Mouse (Mus musculus) sigmoid colon, adult 10 weeks (tissue): Measurements from ENCODE around the gene Smarcd1. TPM values are rescaled to one million over a fixed set of nuclear protein-coding genes. Genes with fewer than 3 reads are reported as not detected.

Source experiments
- polyA plus RNA-seq: library from polyadenylated mRNA; stranded (reverse); fragments of 350-450 nt; fragmentation: Illumina TruSeq; extraction: RNeasy Lipid Tissue Mini Kit (QIAGEN cat#74804); gene quantifications from one replicate; pipeline ENCODE4 v1.2.3, GENCODE M21; 2014; ENCODE audit warnings: low read depth, low replicate concordance

Smarcd1 gene
- polyA plus RNA-seq: 6.2 TPM

GRCm38 (mm10) chr15:99701999-99702900 lies at the start of gene Smarcd1:
TSS of gene Smarcd1 (plus strand) at chr15:99702129.

DNA sequence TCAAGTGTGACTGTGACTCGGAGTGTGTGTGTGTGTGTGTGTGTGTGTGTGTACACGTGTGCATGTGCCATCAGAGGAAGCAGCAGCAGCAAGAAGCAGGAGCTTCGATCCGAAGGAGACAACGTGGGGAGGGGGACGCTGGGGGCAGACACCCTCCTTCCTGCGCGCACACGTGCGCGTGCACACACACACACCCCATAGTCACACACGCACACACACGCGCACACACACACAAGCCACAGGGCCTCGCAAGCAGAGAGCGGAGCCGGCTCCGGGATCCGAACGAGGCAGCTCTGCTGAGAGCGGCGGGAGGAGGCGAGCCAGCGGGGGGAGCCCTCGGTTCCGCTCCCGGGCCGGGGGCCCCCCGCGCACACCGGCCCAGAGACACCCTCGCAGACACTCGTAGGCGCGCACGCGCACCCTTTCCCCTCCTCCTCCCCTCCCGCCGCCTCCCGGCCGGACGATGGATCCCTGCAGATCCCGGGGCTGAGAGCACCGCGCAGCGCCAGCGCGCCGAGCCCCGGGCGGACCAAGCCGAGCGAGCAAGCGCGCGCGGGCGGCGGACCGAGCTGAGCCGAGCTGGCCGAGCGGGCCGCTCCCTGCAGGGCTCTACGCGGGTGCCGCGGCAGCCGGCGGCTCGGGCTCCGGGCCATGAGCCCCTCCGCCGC lies 31.6 kb upstream of the Smarcd1 start, which contains the start of gene Asic1:
Gene Asic1, plus strand, starts transcription at position 215 of the 668 bp plus-strand sequence.

GRCm38 (mm10) chr15:99705440-99706048 lies 3.6 kb downstream of the Smarcd1 start, which contains the start of gene Gm17349:
TSS of gene Gm17349 (minus strand) at chr15:99705490.

GRCm38 (mm10) chr15:99717386-99718334 lies 15.7 kb downstream of the Smarcd1 start, which contains the start of gene Gpd1:
TSS of gene Gpd1 (plus strand) at chr15:99717515.

GRCm38 (mm10) chr15:99725341-99726155 lies 23.6 kb downstream of the Smarcd1 start, which contains the start of gene Cox14:
TSS of gene Cox14 (plus strand) at chr15:99725618.

Other genes starting within 250 kb of the Smarcd1 start
- not detected for gene Nckap5l, start 244.4 kb upstream of the Smarcd1 start, polyA plus RNA-seq
- 2.3 TPM for gene Bcdin3d, start 227.4 kb upstream of the Smarcd1 start, polyA plus RNA-seq
- gene Faim2, start 174.0 kb upstream of the Smarcd1 start, polyA plus RNA-seq: 0.28 TPM
- not detected for gene Aqp2, start 123.1 kb upstream of the Smarcd1 start, polyA plus RNA-seq
- gene Aqp5, start 111.3 kb upstream of the Smarcd1 start, polyA plus RNA-seq: not detected
- not detected for gene Aqp6, start 100.7 kb upstream of the Smarcd1 start, polyA plus RNA-seq
- gene Racgap1, start 50.5 kb upstream of the Smarcd1 start, polyA plus RNA-seq: 11.0 TPM
- gene Asic1, start 31.8 kb upstream of the Smarcd1 start, polyA plus RNA-seq: not detected
- not detected for gene Gm17349, start 3.4 kb downstream of the Smarcd1 start, polyA plus RNA-seq
- 0.66 TPM for gene Gpd1, start 15.4 kb downstream of the Smarcd1 start, polyA plus RNA-seq
- gene Cox14, start 23.5 kb downstream of the Smarcd1 start, polyA plus RNA-seq: 31.6 TPM
- 62.7 TPM for gene Cers5, start 70.8 kb downstream of the Smarcd1 start, polyA plus RNA-seq
- 205 TPM for gene Lima1, start 173.3 kb downstream of the Smarcd1 start, polyA plus RNA-seq